Mouse (Mus musculus): ENCODE results near the gene P3h4.

Gene P3h4

GRCm38 (mm10) chr11:100408835-100409462 is 5.7 kb downstream of the P3h4 start:
- in situ Hi-C loops (cut with MboI, MseI): loop anchor here (10.0 kb wide), 1 partner anchor 1624 kb away; no protein-coding TSS in a partner anchor

- in situ Hi-C loops (cut with MboI, MseI): loop anchor here (10.0 kb wide), 1 partner anchor 1623 kb away; no protein-coding TSS in a partner anchor
Observed at GRCm38 (mm10) chr11:100408076-100408834, 6.4 kb downstream of the P3h4 start.

- in situ Hi-C loops (cut with MboI, MseI): loop anchor here (10.0 kb wide), 1 partner anchor 1622 kb away; no protein-coding TSS in a partner anchor
Observed at GRCm38 (mm10) chr11:100406995-100407705, 7.5 kb downstream of the P3h4 start.

DNA sequence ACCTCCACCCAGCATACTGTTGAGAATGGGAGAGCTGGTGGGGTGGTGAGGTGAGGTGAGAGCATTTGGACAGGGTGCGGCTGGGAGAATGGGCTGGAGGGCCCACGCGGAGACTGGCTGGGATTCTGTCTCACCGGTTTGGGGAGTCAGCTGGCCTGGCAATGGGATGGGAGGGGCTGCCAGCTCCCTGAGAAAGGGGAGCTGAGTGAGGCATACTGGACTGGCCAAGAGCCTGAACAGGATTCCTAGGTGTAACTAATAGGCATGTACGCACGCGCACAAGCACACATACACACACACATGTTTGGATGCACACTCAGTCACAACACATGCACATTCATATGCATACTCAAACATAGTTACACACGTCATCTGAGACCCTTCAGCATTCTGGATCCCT is 8.4 kb downstream of the P3h4 start:
- in situ Hi-C loops (cut with MboI, MseI): loop anchor here (10.0 kb wide), 1 partner anchor 1621 kb away; no protein-coding TSS in a partner anchor

DNA sequence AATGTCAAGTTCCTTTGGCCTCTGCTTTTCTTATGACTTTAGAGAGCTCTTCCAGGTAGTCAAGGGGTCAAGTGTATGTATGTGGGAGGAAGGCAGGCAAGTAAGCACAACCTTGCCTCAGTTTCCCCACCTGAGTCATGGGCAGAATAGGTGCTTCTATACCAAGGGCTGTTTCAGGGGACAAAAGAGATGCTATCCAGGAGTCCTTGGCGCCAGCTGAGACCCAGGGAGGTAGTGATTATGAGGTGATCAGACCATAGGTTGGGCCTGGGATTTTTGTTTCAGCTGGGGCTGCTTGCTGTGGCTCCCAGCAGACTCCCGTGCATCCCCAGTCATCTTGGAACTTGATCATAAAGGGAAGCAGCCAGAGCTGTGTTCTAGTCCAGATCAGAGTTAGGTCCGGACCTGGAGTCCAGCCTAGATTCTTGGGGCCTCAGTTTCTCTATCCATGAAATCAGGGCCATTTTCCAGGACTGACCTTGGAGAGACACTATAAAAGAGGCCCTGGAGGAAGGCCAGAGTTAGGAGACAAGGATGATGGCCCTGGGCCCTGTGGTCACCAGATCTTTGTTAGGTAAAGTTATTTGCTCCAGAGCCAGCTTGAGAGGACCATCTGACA is 10.1 kb downstream of the P3h4 start:
- in situ Hi-C loops (cut with MboI, MseI): loop anchor here (10.0 kb wide), 1 partner anchor 1620 kb away; no protein-coding TSS in a partner anchor

DNA sequence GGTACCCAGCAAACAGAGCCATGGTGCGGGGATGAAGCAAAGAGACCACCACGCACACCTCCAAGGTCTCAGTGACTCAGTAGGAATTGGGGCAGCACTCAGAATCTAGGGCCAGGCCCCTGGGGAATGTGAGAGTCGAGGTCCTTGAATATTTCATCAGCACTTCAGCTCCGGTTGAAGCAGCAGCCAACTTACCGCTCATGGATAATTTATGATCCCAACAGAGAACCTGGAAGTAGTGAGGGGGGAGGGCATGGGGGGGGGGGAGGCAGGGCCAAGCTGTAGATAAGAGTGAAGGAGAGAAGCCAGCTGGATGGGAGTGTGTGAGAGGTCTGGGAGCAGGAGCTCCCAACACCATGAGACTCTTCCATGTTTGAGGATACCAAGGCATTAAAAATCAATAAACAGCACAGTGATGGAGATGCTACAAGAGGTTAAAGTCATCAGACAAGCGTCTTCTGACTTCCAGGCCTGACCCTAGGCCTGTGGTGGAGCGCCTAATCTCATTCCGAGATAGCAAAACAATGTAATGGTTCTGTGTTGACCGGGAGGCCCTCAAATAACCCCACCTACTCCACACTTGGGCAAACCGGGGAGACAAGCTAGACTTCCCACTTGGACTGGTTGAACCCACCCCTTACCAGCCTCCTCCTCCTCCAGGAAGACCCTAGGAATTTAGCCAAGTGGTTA is 11.0 kb downstream of the P3h4 start:
- in situ Hi-C loops (cut with MboI, MseI): loop anchor here (10.0 kb wide), 1 partner anchor 1619 kb away; no protein-coding TSS in a partner anchor

DNA sequence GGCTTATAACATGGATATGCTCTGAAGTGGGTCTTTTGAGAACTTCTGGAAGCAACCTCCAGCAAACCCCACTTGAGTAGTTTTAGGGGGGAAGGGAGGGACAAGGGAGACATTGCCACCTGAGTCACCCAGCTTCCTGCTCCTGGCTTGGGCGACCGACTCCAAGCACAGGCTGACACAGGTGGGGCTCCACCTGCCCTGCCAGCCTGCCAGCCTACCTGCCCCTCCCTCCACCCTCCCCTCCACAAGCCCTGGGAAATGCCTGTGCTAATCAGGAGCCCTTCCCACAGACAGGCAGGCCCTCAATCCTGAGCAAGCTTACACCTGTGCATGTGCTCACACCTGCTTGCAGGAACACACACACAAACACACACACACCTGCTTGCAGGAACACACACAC is 12.0 kb downstream of the P3h4 start:
- in situ Hi-C loops (cut with MboI, MseI): loop anchor here (10.0 kb wide), 1 partner anchor 1618 kb away; no protein-coding TSS in a partner anchor

DNA sequence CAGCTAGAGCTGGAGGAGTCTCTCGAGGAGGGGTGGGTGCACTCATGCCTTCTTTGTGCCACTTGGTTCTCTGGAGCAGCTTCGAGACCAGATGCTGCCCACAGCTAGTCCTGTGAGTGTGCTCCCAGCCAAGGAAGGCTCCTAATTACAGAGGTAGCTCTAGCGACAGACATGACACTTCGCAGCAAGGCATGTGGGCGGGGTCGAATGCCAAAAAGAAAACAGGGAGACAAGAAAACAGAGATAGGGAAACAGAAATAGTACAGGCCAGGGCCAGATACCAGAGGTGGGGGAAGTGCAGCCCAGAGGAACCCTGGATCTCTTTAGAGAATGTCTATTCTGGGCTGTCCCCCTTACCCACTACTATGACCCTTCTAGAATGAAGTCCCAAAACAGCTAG is 12.4 kb downstream of the P3h4 start:
- in situ Hi-C loops (cut with MboI, MseI): loop anchor here (10.0 kb wide), 1 partner anchor 1617 kb away; no protein-coding TSS in a partner anchor

GRCm38 (mm10) chr11:100400842-100401241 is 13.8 kb downstream of the P3h4 start:
- in situ Hi-C loops (cut with MboI, MseI): loop anchor here (10.0 kb wide), 1 partner anchor 1616 kb away; no protein-coding TSS in a partner anchor

GRCm38 (mm10) chr11:100399727-100400538 is 14.7 kb downstream of the P3h4 start:
- in situ Hi-C loops (cut with MboI, MseI): loop anchor here (10.0 kb wide), 1 partner anchor 1615 kb away; no protein-coding TSS in a partner anchor

DNA sequence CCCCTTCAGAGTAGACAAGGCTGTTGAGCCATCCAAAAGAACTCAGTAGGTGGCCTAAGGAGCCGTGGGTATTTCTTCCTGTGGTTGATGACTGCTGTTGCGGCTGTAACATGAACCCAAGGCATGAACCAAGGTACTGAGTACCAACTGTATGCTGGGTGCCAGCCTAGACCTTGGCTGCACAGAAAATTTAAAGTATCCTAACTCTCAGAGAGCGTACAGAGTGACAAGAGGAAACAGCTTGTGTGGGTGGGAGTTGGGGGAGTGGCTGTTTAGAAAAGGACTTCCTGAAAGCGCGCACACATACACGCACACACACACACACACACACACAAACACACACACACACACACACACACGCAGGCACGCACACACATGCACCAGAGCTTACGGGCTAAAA is 15.3 kb downstream of the P3h4 start:
- in situ Hi-C loops (cut with MboI, MseI): no loop called here

DNA sequence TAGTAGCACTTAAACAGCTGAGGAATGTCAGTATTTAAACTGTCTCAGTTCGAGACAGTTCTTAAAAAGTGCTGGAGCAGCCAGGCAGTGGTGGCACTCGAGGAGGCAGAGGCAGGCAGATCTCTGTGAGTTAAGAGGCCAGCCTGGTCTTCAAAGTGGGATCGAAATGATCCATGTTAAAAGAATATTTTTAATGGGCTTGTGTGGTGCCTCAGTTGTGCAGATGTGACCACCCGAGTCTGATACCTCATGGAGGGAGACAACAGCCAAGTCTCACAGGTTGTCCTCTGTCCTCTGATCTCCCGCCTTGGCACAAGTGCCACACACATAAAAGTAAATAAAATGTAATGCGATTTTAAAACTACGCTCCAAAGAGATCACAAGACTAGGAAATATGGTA is 16.1 kb downstream of the P3h4 start:
- in situ Hi-C loops (cut with MboI, MseI): no loop called here

DNA sequence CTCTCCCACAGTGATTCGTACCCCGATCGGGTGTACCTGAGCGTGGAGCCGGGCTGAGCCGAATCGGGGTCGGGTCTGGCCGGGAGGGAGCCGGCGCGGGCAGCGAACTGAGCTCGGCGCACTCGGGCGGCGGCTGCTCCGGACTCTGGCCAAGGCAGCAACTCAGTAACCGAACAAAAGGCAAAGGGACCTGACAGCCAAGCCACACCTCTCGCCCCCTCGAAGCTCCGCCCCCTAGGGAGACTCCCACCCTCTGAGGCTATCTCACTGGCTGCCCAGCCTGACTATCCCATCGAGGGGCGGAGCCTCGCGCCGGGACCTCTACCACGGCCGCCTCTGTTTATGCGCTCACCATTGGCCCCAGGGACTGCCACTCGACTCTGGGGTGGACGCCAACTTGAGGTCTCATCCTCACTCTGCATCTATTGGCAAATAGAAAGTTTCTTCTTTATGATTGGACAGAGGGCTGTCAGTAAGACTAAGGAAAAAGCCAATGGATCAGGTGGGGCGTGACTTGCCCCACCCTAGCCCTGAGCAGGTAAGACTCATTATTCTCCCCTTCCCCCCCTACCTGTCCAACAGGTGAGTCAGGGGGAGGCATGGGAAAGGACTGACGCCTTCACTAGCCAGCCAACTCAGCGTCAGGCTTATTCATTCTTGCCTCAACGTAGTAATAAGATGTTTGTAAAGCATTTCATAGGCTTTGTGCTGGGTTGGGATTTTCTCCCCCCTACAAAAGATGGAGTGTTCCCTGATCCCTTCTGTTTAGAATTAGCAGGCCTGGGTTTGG is 16.8 kb downstream of the P3h4 start, which contains the start of gene Jup:
TSS of gene Jup (minus strand) at position 164 of the 790 bp plus-strand sequence.
- in situ Hi-C loops (cut with MboI, MseI): no loop called here

DNA sequence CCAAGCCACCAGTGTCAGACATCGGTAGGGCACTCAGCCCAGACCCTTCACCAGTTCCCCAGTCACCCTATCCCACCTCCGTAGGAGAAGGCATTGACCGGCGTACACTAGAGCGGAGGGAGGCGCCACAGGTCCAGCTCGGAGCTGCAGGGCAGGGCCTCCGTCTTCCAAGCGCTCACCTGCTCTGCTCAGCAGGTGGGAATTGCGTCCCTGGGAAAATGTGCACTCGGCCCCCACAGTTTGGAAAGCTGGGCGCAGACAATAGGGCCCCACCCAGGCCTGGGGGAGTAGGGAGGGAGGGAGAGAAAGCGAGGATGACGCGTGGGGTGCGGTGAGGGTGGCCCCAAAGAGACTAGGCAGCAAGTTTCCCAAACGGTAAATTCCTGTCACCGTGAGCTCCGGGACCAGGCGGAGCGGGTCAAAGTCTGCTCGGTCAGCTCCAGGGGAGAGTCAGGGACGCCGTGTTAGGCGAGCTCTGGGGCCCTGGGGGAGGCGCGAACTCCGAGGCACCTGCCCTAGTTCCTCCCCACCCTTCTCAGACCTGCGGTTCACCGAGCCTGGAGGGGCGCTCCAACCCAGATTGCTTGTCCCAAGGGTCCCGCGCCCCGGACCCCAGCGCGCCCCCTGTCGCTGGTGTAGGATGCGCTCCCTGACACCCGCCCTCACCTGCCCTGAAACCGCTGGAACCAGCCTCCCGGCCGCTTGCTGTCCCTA is 17.6 kb downstream of the P3h4 start:
- in situ Hi-C loops (cut with MboI, MseI): no loop called here

DNA sequence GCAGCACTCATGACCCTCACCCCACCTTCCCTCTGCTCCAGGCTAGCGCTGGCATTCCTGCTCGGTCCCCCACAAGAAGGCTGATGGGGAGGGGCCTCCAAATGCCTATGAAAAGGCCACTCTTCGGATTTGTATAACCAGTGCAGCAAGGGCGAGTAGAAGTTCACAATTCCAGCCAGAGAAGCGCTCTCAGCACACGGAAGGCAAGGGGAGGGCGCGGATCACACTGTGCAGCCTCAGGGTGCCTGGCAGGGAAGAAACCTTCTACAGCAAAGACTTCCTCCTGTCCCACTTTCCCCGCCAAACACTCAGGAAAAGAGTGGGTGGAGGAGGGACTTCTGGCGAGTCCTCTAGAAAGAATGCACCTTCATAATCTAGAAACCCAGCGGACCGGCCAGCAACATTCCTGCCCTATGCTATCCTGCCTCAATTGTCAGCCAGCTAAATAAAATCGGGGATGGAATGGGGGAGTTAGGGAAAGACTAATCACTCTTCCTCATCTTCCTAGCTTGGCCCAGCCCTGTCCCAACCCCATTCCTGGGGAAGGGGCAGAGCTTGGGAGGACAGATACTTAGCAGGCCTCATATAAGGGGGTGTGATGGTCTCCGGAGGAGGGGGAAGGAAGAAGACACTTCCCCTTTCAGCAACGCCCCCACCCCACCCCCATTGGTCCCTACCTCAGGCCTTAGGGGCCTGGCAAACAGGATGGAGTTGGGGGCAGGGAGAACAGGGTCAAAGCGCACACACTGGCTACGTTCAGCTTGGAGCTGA is 18.6 kb downstream of the P3h4 start:
- in situ Hi-C loops (cut with MboI, MseI): no loop called here

- in situ Hi-C loops (cut with MboI, MseI): no loop called here
Observed at GRCm38 (mm10) chr11:100395200-100395599, 19.4 kb downstream of the P3h4 start.

DNA sequence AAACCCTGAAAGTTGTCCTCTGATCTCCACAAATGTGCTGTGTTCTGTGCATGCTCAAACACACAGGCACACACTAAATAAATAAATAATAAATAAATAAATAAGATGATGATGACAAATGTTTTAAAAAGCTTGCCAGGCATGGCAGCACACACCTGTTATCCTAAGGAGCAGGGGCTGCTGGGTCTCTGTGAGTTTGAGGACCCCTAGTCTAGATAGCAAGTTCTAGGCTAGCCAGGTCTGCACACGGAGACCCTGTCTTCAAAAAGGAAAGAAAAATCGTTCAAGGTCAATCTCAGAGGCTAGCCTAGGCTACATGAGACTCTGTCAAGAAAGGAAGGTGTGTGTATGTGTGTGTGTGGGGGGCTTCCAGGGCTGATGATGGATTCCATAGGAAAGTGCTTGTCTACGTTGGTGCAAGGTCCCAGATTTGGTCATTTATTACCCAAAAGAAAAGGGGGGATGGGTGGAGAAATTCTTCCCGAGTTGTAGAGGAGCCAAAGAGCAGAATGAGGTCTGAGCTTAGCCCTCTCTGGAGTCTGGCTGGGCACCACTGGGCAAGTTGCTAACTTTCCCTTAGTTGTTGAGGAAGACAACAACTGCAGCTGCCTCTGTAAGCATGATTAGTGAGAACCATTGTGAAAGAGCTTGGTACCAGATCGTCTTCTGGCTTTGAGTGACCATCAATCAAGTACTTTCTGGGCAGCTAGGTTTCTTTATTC is 20.1 kb downstream of the P3h4 start:
- in situ Hi-C loops (cut with MboI, MseI): no loop called here
